9 mouse cellular contexts compared by ENCODE assay signal in genomic region chr10:23176666-23177346, GRCm38 (mm10).
A peak's percentile ranks its signal among the peaks of the same experiment; 100 is the strongest.
DNase-seq lines count a peak whose midpoint lies in the region; ATAC-seq and TF ChIP-seq lines count a peak whose summit lies in the region.
"Had no signal": no experiment of that assay in that cellular context is flagged by ENCODE, and none has a peak within 500 bp of the region (broad histone marks: within the 10 kb centered on the region; RNA-seq: fewer than 3 reads in every experiment).

No protein-coding gene starts in this region.

- no peak for TF ChIP-seq CTCF in embryonic fibroblast, embryonic 13.5 days (IDR thresholded peaks at IDR 0.05; ENCODE audit: borderline replicate concordance, insufficient read depth, low read length)

- TF ChIP-seq POLR2A in embryonic fibroblast, embryonic 13.5 days (IDR thresholded peaks at IDR 0.05; ENCODE audit: low read depth, low read length): no peak

- H3K4me2 ChIP-seq in heart, embryonic 16.5 days (ENCODE audit: low read depth, low read length): no peak overlapping the region
- H3K4me2 ChIP-seq: lung, embryonic 15.5 days had no signal

- peak overlapping the region; percentile 50; the same call in 1 of the 2 replicates for H3K27ac ChIP-seq in heart, embryonic 16.5 days (ENCODE audit: low read length)
- H3K27ac ChIP-seq in embryonic fibroblast, embryonic 13.5 days (ENCODE audit: insufficient read depth, low read length): peak overlapping the region; percentile 88
- H3K27ac ChIP-seq: lung, embryonic 15.5 days had no signal

- no peaks in the 10 kb centered on the region for H3K9me3 ChIP-seq in heart, embryonic 16.5 days (replicated peaks; ENCODE audit: control insufficient read depth, low read length)
- H3K9me3 ChIP-seq: lung, embryonic 15.5 days had no signal

- H3K4me1 ChIP-seq in heart, embryonic 16.5 days (ENCODE audit: control insufficient read depth, insufficient read depth, low read length): no peaks in the 10 kb centered on the region
- peaks cover 18% of the 10 kb centered on the region for H3K4me1 ChIP-seq in embryonic fibroblast, embryonic 13.5 days (ENCODE audit: control insufficient read depth, insufficient read depth, low read length)

- no peaks in the 10 kb centered on the region for H3K27me3 ChIP-seq in heart, embryonic 16.5 days (ENCODE audit: control insufficient read depth, insufficient read depth, low read length)
- H3K27me3 ChIP-seq: lung, embryonic 15.5 days had no signal

- H3K36me3 ChIP-seq in heart, embryonic 16.5 days (ENCODE audit: control insufficient read depth, insufficient read depth): no peaks in the 10 kb centered on the region
- H3K36me3 ChIP-seq: lung, embryonic 15.5 days had no signal

- peak; percentile 67 for ATAC-seq in heart, embryonic 16.5 days (replicated peaks; ENCODE audit: extremely low read depth, insufficient read depth, low FRiP score)

- H3K4me3 ChIP-seq in heart, embryonic 16.5 days (ENCODE audit: low read length): no peak overlapping the region
- H3K4me3 ChIP-seq in embryonic fibroblast, embryonic 13.5 days (ENCODE audit: insufficient read depth, low read length): no peak overlapping the region
- H3K4me3 ChIP-seq: erythroblast, embryonic 14.5 days; lung, embryonic 15.5 days had no signal

- 48% methylated on average over 8 of the region's 8 CpGs for WGBS in heart, embryonic 16.5 days

- H3K9ac ChIP-seq in heart, embryonic 16.5 days (ENCODE audit: low read length): no peak overlapping the region
- H3K9ac ChIP-seq: lung, embryonic 15.5 days had no signal

- DNase-seq in heart, adult 9 months (ENCODE audit: low spot score in 2 of 2): no peak
- peak; percentile 18 for DNase-seq in lung, postnatal 10 days
- no peak for DNase-seq in lung, postnatal 4 days
- no peak for DNase-seq in right cerebral cortex, postnatal 36 days (ENCODE audit: low spot score in 2 of 2)
- DNase-seq in urinary bladder, postnatal 14 days (ENCODE audit: low spot score): no peak
